Mouse (Mus musculus) liver, embryonic 14 days (tissue): ENCODE data around the gene Siah3. TPM values are rescaled to one million over a fixed set of nuclear protein-coding genes. Genes with fewer than 3 reads are reported as not detected.

Experiments used
- polyA plus RNA-seq: library from polyadenylated mRNA; depleted of rRNA; stranded (reverse); fragments of >200 nt; gene quantifications from 2 replicates; pipeline ENCODE4 v1.2.3, GENCODE M21; 2012; rRNA removed

The Siah3 gene
- 0.18 and 0.21 TPM in 2 replicates for polyA plus RNA-seq

GRCm38 (mm10) chr14:75455743-75456421 is at the start of gene Siah3:
Gene Siah3, plus strand, starts transcription at chr14:75455982.

Other genes with a start within 250 kb of the Siah3 start
- 68.0 and 74.3 TPM in 2 replicates for gene Cpb2, start 213.7 kb upstream of the Siah3 start, polyA plus RNA-seq
- 8.1 and 8.7 TPM in 2 replicates for gene Zc3h13, start 171.6 kb upstream of the Siah3 start, polyA plus RNA-seq
- not detected in 2 replicates for gene Spert, start 137.1 kb downstream of the Siah3 start, polyA plus RNA-seq
- not detected in 2 replicates for gene Erich6b, start 186.3 kb downstream of the Siah3 start, polyA plus RNA-seq